Mouse (Mus musculus): ENCODE results near the gene Sorcs2.

GRCm38 (mm10) chr5:36202781-36203180 is 195.2 kb downstream of the Sorcs2 start:
- TF ChIP-seq POLR2A (IDR thresholded peaks at IDR 0.05; ENCODE audit: extremely low read depth, insufficient read depth, low read length) (no peak), CTCF (IDR thresholded peaks at IDR 0.05; ENCODE audit: low read depth, low read length) (no peak)

All from liver, adult 2 months (tissue).